Mouse (Mus musculus) midbrain, postnatal 0 days (tissue): Measurements from ENCODE around the gene Aip. TPM values are rescaled to one million over a fixed set of nuclear protein-coding genes. Genes with fewer than 3 reads are reported as not detected.

Experiments
- ATAC-seq: fragments of 200-750 bp; cut with Nextera tagmentation; 2 replicates; pipeline ENCODE4 v1.8.0; 2017; ENCODE audit warnings: moderate number of reproducible peaks, mild to moderate bottlenecking, moderate TSS enrichment, moderate library complexity; ENCODE audit not compliant: low FRiP score
- DNase-seq: peaks from one replicate; pipeline ENCODE4 v3.0.0-alpha.2; 2015; ENCODE audit warnings: low spot score
- H3K27ac ChIP-seq: fragments of 300-500 bp; sonication (generic); 2 replicates; pipeline ENCODE4 v1.5.1; 2014; ENCODE audit warnings: low read depth, mild to moderate bottlenecking, low read length, mixed read lengths
- H3K27me3 ChIP-seq: fragments of 300-500 bp; sonication (generic); 2 replicates; pipeline ENCODE4 v1.6.1; 2014; ENCODE audit warnings: low read length, control low read depth, mixed read lengths; ENCODE audit not compliant: insufficient read depth
- H3K36me3 ChIP-seq: fragments of 300-500 bp; sonication (generic); 2 replicates; pipeline ENCODE4 v1.6.1; 2014; ENCODE audit warnings: low read length, control low read depth, mixed read lengths; ENCODE audit not compliant: insufficient read depth
- H3K4me1 ChIP-seq: fragments of 300-500 bp; sonication (generic); 2 replicates; pipeline ENCODE4 v1.6.1; 2014; ENCODE audit warnings: mild to moderate bottlenecking, control low read depth, antibody characterized with exemption, low read length, mixed read lengths; ENCODE audit not compliant: insufficient read depth
- H3K4me2 ChIP-seq: fragments of 300-500 bp; sonication (generic); 2 replicates; pipeline ENCODE4 v1.6.1; 2014; ENCODE audit warnings: low read depth, mild to moderate bottlenecking, low read length, mixed read lengths; ENCODE audit not compliant: poor library complexity, severe bottlenecking
- H3K4me3 ChIP-seq: fragments of 300-500 bp; sonication (generic); 2 replicates; pipeline ENCODE4 v1.5.1; 2014; ENCODE audit warnings: low read depth, mild to moderate bottlenecking, low read length, moderate library complexity
- H3K9ac ChIP-seq: fragments of 300-500 bp; sonication (generic); replicated peaks from 2 replicates; pipeline ENCODE4 v1.6.1; 2014; ENCODE audit warnings: mild to moderate bottlenecking, low read length, moderate library complexity, mixed read lengths; ENCODE audit not compliant: poor library complexity, severe bottlenecking
- H3K9me3 ChIP-seq: fragments of 300-500 bp; sonication (generic); 2 replicates; pipeline ENCODE4 v1.6.1; 2016; ENCODE audit warnings: low read length, control low read depth
- CTCF ChIP-seq: IDR thresholded peaks from 2 replicates; pipeline ENCODE4 v1.5.1; 2016; ENCODE audit warnings: antibody characterized with exemption, mild to moderate bottlenecking
- WGBS: fragments of 180-500 bp; shearing (Covaris S2); extraction: QIAGEN DNeasy Blood & Tissue Kit; methylation state at CpG from one replicate; pipeline ENCODE4 v1.1.7; 2014; 5-methylcytosine and 5-hydroxymethylcytosine counted together
- polyA plus RNA-seq: library from polyadenylated mRNA; unstranded; fragments of >200 nt; fragmentation: Nextera tagmentation; extraction: Ambion mirVana; gene quantifications from 2 replicates; pipeline ENCODE4 v1.2.1, GENCODE M21; 2015
- total RNA-seq: library from RNA; depleted of rRNA; stranded (reverse); fragments of >200 nt; gene quantifications from 2 replicates; pipeline ENCODE4 v1.2.3, GENCODE M21; 2014

The Aip gene
- total and polyA plus RNA-seq, 2 experiments from 2014 or later, result 49.9 to 87.7 TPM

GRCm38 (mm10) chr19:4154437-4155222 lies 29.0 kb upstream of the Aip start:
- Histone ChIP-seq H3K27ac (no peak overlapping the region), H3K9ac (no peak overlapping the region), H3K27me3 (no peaks in the 10 kb centered on the region), H3K4me3 (no peak overlapping the region), H3K4me1 (peaks cover under 1% of the 10 kb centered on the region; the same call in 1 of the 2 replicates), H3K36me3 (peaks cover 65% of the 10 kb centered on the region), H3K9me3 (no peaks in the 10 kb centered on the region), H3K4me2 (no peak overlapping the region)
- WGBS, result 88% methylated on average over 13 of the region's 13 CpGs
- DNase-seq, result no peak
- ATAC-seq, result no peak
- no peak for TF ChIP-seq CTCF

- ATAC-seq (no peak), DNase-seq (peak; percentile 33)
- WGBS, result 72% methylated on average over 11 of the region's 11 CpGs
- no peak within 1 kb of the TSS for H3K4me2 ChIP-seq
- peaks cover 7% of the 10 kb centered on the region; the same call in 1 of the 2 replicates for H3K4me1 ChIP-seq
- peaks cover 52% of the 10 kb centered on the region for H3K36me3 ChIP-seq
- H3K9me3 ChIP-seq, result no peaks in the 10 kb centered on the region
- H3K4me3 ChIP-seq, result no peak within 1 kb of the TSS
- H3K9ac ChIP-seq, result no peak within 1 kb of the TSS
- 0 out of 2 replicates have a peak within 1 kb of the TSS, but pooled peaks have one; percentile 4 for H3K27ac ChIP-seq
- H3K27me3 ChIP-seq, result no peaks in the 10 kb centered on the region
- no peak for TF ChIP-seq CTCF
Observed at GRCm38 (mm10) chr19:4153232-4153654, 27.6 kb upstream of the Aip start, which contains the start of gene Ptprcap. Gene Ptprcap, plus strand, starts transcription at chr19:4153604.

- H3K27ac ChIP-seq, result 0 out of 2 replicates have a peak overlapping the region, but pooled peaks have one; percentile 4
- H3K4me3 ChIP-seq, result no peak overlapping the region
- no peaks in the 10 kb centered on the region for H3K9me3 ChIP-seq
- DNase-seq, result no peak
- H3K36me3 ChIP-seq, result peaks cover 46% of the 10 kb centered on the region
- no peak overlapping the region for H3K9ac ChIP-seq
- 98% methylated on average over 8 of the region's 8 CpGs for WGBS
- no peak for ATAC-seq
- no peaks in the 10 kb centered on the region for H3K27me3 ChIP-seq
- peaks cover 7% of the 10 kb centered on the region; the same call in 1 of the 2 replicates for H3K4me1 ChIP-seq
- H3K4me2 ChIP-seq, result no peak overlapping the region
- no peak for TF ChIP-seq CTCF
Observed at GRCm38 (mm10) chr19:4152445-4153231, 27.0 kb upstream of the Aip start.

GRCm38 (mm10) chr19:4151898-4152297 lies 26.2 kb upstream of the Aip start:
- no peak for ATAC-seq

GRCm38 (mm10) chr19:4151488-4151860 lies 25.8 kb upstream of the Aip start:
- DNase-seq, result no peak
- Histone ChIP-seq H3K4me1 (peaks cover 7% of the 10 kb centered on the region; the same call in 1 of the 2 replicates), H3K36me3 (peaks cover 34% of the 10 kb centered on the region), H3K9ac (no peak overlapping the region), H3K4me2 (no peak overlapping the region), H3K9me3 (no peaks in the 10 kb centered on the region), H3K27ac (no peak overlapping the region), H3K27me3 (no peaks in the 10 kb centered on the region), H3K4me3 (no peak overlapping the region)
- no peak for ATAC-seq
- WGBS, result 81% methylated on average over 5 of the region's 5 CpGs
- no peak for TF ChIP-seq CTCF

More at GRCm38 (mm10) chr19:4151898-4152297, 26.2 kb upstream of the Aip start:
- Histone ChIP-seq H3K9ac (0 out of 2 replicates have a peak overlapping the region, but pooled peaks have one; percentile 24), H3K36me3 (peaks cover 38% of the 10 kb centered on the region), H3K4me3 (no peak overlapping the region), H3K27me3 (no peaks in the 10 kb centered on the region), H3K4me2 (no peak overlapping the region), H3K9me3 (no peaks in the 10 kb centered on the region), H3K4me1 (peaks cover 7% of the 10 kb centered on the region; the same call in 1 of the 2 replicates), H3K27ac (no peak overlapping the region)
- 89% methylated on average over 5 of the region's 5 CpGs for WGBS
- no peak for TF ChIP-seq CTCF
- no peak for DNase-seq
